ENCODE assay signal across 10 mouse cellular contexts in the genomic region with DNA sequence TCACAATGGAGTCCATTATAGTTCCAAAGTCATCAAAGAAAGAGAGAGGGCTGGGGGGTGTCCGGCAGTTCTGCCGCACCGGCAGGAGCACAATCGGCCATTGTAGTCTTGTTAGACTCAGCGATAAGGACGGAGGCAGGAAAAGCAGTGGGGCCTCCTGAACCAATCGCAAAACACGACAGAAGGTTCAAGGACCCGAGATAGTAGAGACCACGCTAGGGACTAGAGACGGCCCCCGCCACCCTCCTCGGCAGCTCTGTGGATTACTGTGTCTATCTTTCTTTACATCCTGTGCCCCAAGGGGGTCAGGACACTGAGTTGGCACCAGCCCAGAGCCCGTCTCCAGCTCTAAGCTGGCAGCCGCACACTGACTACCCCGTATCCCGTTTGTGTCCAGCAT. TPM values are rescaled to one million over a fixed set of nuclear protein-coding genes. Genes with fewer than 3 reads are reported as not detected.
A peak's percentile ranks its signal among the peaks of the same experiment; 100 is the strongest.
DNase-seq lines count a peak whose midpoint lies in the region; ATAC-seq and TF ChIP-seq lines count a peak whose summit lies in the region.
"Had no signal": no experiment of that assay in that cellular context is flagged by ENCODE, and none has a peak within 500 bp of the region (broad histone marks: within the 10 kb centered on the region; RNA-seq: fewer than 3 reads in every experiment).

No protein-coding gene starts in this region.

- WGBS in kidney, embryonic 16.5 days = 56% methylated on average over 17 of the region's 17 CpGs
- 55% methylated on average over 17 of the region's 17 CpGs for WGBS in intestine, embryonic 14.5 days
- WGBS in midbrain, postnatal 0 days = 12% methylated on average over 17 of the region's 17 CpGs

- H3K4me3 ChIP-seq in kidney, embryonic 16.5 days (ENCODE audit: low read length) = no peak overlapping the region
- H3K4me3 ChIP-seq in intestine, embryonic 14.5 days (ENCODE audit: low read depth, low read length) = no peak overlapping the region
- H3K4me3 ChIP-seq in midbrain, postnatal 0 days (ENCODE audit: low read depth, low read length) = no peak overlapping the region
- H3K4me3 ChIP-seq: myocyte had no signal

- peaks cover 10% of the 10 kb centered on the region for H3K27me3 ChIP-seq in kidney, embryonic 16.5 days (ENCODE audit: insufficient read depth, low read length)
- no peaks in the 10 kb centered on the region for H3K27me3 ChIP-seq in intestine, embryonic 14.5 days (replicated peaks; ENCODE audit: control insufficient read depth, insufficient read depth, low read length)
- no peaks in the 10 kb centered on the region for H3K27me3 ChIP-seq in midbrain, postnatal 0 days (ENCODE audit: insufficient read depth, low read length)
- H3K27me3 ChIP-seq: Patski had no signal

- no peak overlapping the region for H3K4me2 ChIP-seq in kidney, embryonic 16.5 days (replicated peaks; ENCODE audit: low read depth, low read length)
- H3K4me2 ChIP-seq in intestine, embryonic 14.5 days (ENCODE audit: low read length) = 0 out of 2 replicates have a peak overlapping the region, but pooled peaks have one; percentile 11
- H3K4me2 ChIP-seq in midbrain, postnatal 0 days (ENCODE audit: low read depth, low read length, poor library complexity, severe bottlenecking) = no peak overlapping the region

- no peak overlapping the region for H3K9ac ChIP-seq in kidney, embryonic 16.5 days (replicated peaks; ENCODE audit: low read length)
- no peak overlapping the region for H3K9ac ChIP-seq in intestine, embryonic 14.5 days (ENCODE audit: low read length)
- H3K9ac ChIP-seq in midbrain, postnatal 0 days (replicated peaks; ENCODE audit: low read length, poor library complexity, severe bottlenecking) = no peak overlapping the region

- peak overlapping the region; percentile 54 for H3K27ac ChIP-seq in kidney, embryonic 16.5 days (ENCODE audit: low read length)
- H3K27ac ChIP-seq in intestine, embryonic 14.5 days (ENCODE audit: low read depth) = peak overlapping the region; percentile 81
- no peak overlapping the region for H3K27ac ChIP-seq in midbrain, postnatal 0 days (ENCODE audit: low read depth, low read length)

- no peaks in the 10 kb centered on the region for H3K36me3 ChIP-seq in kidney, embryonic 16.5 days (ENCODE audit: insufficient read depth, low read length)
- H3K36me3 ChIP-seq in intestine, embryonic 14.5 days (ENCODE audit: control insufficient read depth, insufficient read depth, low read length) = no peaks in the 10 kb centered on the region
- no peaks in the 10 kb centered on the region for H3K36me3 ChIP-seq in midbrain, postnatal 0 days (ENCODE audit: insufficient read depth, low read length)

- no peak for DNase-seq in kidney, postnatal 25 days
- DNase-seq in cerebellum, adult 9-10 months = peak; percentile 34
- DNase-seq in intestine, embryonic 14.5 days (ENCODE audit: low spot score) = peak; percentile 70
- DNase-seq in midbrain, postnatal 0 days (ENCODE audit: low spot score) = peak; percentile 48
- no peak for DNase-seq in right cerebral cortex, postnatal 14 days
- no peak for DNase-seq in kidney, adult 18-20 months
- DNase-seq in left cerebral cortex, adult 9 months (ENCODE audit: low spot score in 2 of 2) = no peak

- peaks cover 28% of the 10 kb centered on the region for H3K4me1 ChIP-seq in kidney, embryonic 16.5 days (ENCODE audit: insufficient read depth, low read length)
- H3K4me1 ChIP-seq in intestine, embryonic 14.5 days (replicated peaks; ENCODE audit: control insufficient read depth, insufficient read depth, low read length) = peaks cover 25% of the 10 kb centered on the region
- 0 out of 2 replicates have a peak, but pooled peaks cover 2% of the 10 kb centered on the region for H3K4me1 ChIP-seq in midbrain, postnatal 0 days (ENCODE audit: insufficient read depth, low read length)

- H3K9me3 ChIP-seq in kidney, embryonic 16.5 days (ENCODE audit: low read length) = peaks cover 6% of the 10 kb centered on the region
- H3K9me3 ChIP-seq in intestine, embryonic 14.5 days (ENCODE audit: control insufficient read depth, low read length) = 0 out of 2 replicates have a peak, but pooled peaks cover 4% of the 10 kb centered on the region
- H3K9me3 ChIP-seq in midbrain, postnatal 0 days (ENCODE audit: low read length) = no peaks in the 10 kb centered on the region

- TF ChIP-seq CTCF in midbrain, postnatal 0 days (IDR thresholded peaks at IDR 0.05) = no peak

- no peak for ATAC-seq in kidney, embryonic 16.5 days (ENCODE audit: low FRiP score, low TSS enrichment)
- ATAC-seq in intestine, embryonic 14.5 days (replicated peaks; ENCODE audit: low FRiP score, low TSS enrichment, low read depth) = 0 out of 2 replicates have a peak, but pooled peaks have one; percentile 33
- no peak for ATAC-seq in midbrain, postnatal 0 days (ENCODE audit: low FRiP score)
- ATAC-seq: Patski had no signal

RNA-seq across cellular contexts. Expression of gene Cbx4, which starts 48.6 kb away (rescaled TPM):
- polyA plus RNA-seq in kidney, embryonic 16.5 days (2015; fragmentation: Nextera tagmentation; extraction: Ambion mirVana) = 9.9 and 10.9 TPM in 2 replicates
- polyA plus RNA-seq in intestine, embryonic 14.5 days (2014; fragmentation: Nextera tagmentation; extraction: Ambion mirVana) = 9.9 and 10.5 TPM in 2 replicates
- 48.6 and 53.4 TPM in 2 replicates for total RNA-seq in midbrain, postnatal 0 days (2014; rRNA removed)
- 30.5 TPM in 2 replicates for polyA plus RNA-seq in midbrain, postnatal 0 days (2015; fragmentation: Nextera tagmentation; extraction: Ambion mirVana)

Comparison
In these comparisons a context has a peak if more than half of its experiments do, and no peak if none do; other contexts are left out.
1. DNase-seq: peak in cerebellum, adult 9-10 months (single experiment), intestine, embryonic 14.5 days (single experiment) and midbrain, postnatal 0 days (single experiment); none in kidney, postnatal 25 days (0 of 2), right cerebral cortex, postnatal 14 days (single experiment), kidney, adult 18-20 months (single experiment) and left cerebral cortex, adult 9 months (0 of 2).